Mouse (Mus musculus) spleen, adult 2 months (tissue): ENCODE measurements at regions not wholly inside any gene's neighbourhood (a gene's known extent, or its start where the extent isn't known, plus 50 kb on each side); places are given as distances from the start of the nearest gene placed in this dataset.

Experiments
- CTCF ChIP-seq: fragments of 200-500 bp; IDR thresholded peaks from 2 replicates; pipeline ENCODE4 v1.5.1; 2011; ENCODE audit warnings: mild to moderate bottlenecking, inconsistent platforms; ENCODE audit not compliant: insufficient read depth, insufficient read length, insufficient replicate concordance; ENCODE audit errors: extremely low read depth
- POLR2A ChIP-seq: fragments of 200-500 bp; IDR thresholded peaks from 2 replicates; pipeline ENCODE4 v1.6.1; 2011; ENCODE audit warnings: low read depth, low read length, inconsistent platforms

DNA sequence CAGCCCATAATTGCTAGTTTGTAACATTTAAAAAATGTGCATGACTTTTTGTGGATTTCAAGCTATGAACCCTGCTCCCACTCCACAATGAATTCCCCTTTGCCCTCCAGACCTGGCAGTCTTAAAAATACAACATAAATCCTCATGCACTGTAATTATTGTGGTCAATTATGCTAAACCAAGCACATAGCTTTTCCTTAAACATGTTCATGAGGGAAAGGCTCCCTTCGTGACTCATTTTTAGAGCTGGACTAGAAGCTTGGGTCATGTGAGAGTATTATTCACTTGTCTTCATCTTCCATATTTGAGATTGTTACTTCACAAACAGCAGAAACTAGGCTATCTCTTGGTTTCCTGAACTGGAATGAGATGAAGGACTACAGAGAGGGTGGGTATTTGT, 356.7 kb upstream of the Marcks start:
- TF ChIP-seq POLR2A, result no peak
- TF ChIP-seq CTCF, result no peak
